Mouse (Mus musculus) limb, embryonic 13.5 days (tissue): ENCODE results near the gene Prox2. TPM values are rescaled to one million over a fixed set of nuclear protein-coding genes. Genes with fewer than 3 reads are reported as not detected.
A peak's percentile ranks its signal among the peaks of the same experiment; 100 is the strongest.
"Not testable (repeated sequence)": the region's sequence is repeated elsewhere in the genome, so short reads cannot be mapped to it uniquely, and the experiment has no call there.

Source experiments
- ATAC-seq: fragments of 200-750 bp; cut with Nextera tagmentation; 2 replicates; pipeline ENCODE4 v1.8.0; 2017; ENCODE audit warnings: low read depth, moderate number of reproducible peaks, moderate TSS enrichment; ENCODE audit not compliant: low FRiP score
- H3K27ac ChIP-seq: fragments of 300-500 bp; sonication (generic); 2 replicates; pipeline ENCODE4 v1.5.1; 2015; ENCODE audit warnings: inconsistent platforms, mild to moderate bottlenecking, moderate library complexity
- H3K27me3 ChIP-seq: fragments of 300-500 bp; sonication (generic); 2 replicates; pipeline ENCODE4 v1.6.1; 2015; ENCODE audit warnings: mild to moderate bottlenecking, inconsistent platforms
- H3K36me3 ChIP-seq: fragments of 300-500 bp; sonication (generic); 2 replicates; pipeline ENCODE4 v1.6.1; 2015; ENCODE audit warnings: inconsistent platforms, mild to moderate bottlenecking, moderate library complexity
- H3K4me1 ChIP-seq: fragments of 300-500 bp; sonication (generic); 2 replicates; pipeline ENCODE4 v1.6.1; 2015; ENCODE audit warnings: inconsistent platforms
- H3K4me2 ChIP-seq: fragments of 300-500 bp; sonication (generic); replicated peaks from 2 replicates; pipeline ENCODE4 v1.6.1; 2015; ENCODE audit warnings: inconsistent platforms, mild to moderate bottlenecking, moderate library complexity
- H3K4me3 ChIP-seq: fragments of 300-500 bp; sonication (generic); 2 replicates; pipeline ENCODE4 v1.5.1; 2015; ENCODE audit warnings: moderate library complexity, mild to moderate bottlenecking, inconsistent platforms
- H3K9ac ChIP-seq: fragments of 300-500 bp; sonication (generic); 2 replicates; pipeline ENCODE4 v1.6.1; 2015; ENCODE audit warnings: mild to moderate bottlenecking, inconsistent platforms
- H3K9me3 ChIP-seq: fragments of 300-500 bp; sonication (generic); 2 replicates; pipeline ENCODE4 v1.6.1; 2016; ENCODE audit warnings: inconsistent platforms
- WGBS: fragments of 180-500 bp; shearing (Covaris S2); methylation state at CpG from one replicate; pipeline ENCODE4 v1.1.7; 2015; 5-methylcytosine and 5-hydroxymethylcytosine counted together
- polyA plus RNA-seq: library from polyadenylated mRNA; unstranded; fragments of >200 nt; fragmentation: Nextera tagmentation; extraction: Ambion mirVana; gene quantifications from 2 replicates; pipeline ENCODE4 v1.2.1, GENCODE M21; 2015

Gene Prox2
- polyA plus RNA-seq, 1 experiment from 2014 or later: 3.6 TPM

GRCm38 (mm10) chr12:85144821-85145220 is 34.3 kb upstream of the Prox2 start:
- no peak for ATAC-seq
- Histone ChIP-seq H3K27ac (no peak overlapping the region; the same call in 1 of the 2 replicates), H3K4me3 (no peak overlapping the region)

GRCm38 (mm10) chr12:85144276-85144675 is 33.7 kb upstream of the Prox2 start:
- not testable (repeated sequence) for H3K27ac ChIP-seq, H3K36me3 ChIP-seq, H3K9ac ChIP-seq, ATAC-seq, H3K4me3 ChIP-seq, H3K9me3 ChIP-seq, H3K4me2 ChIP-seq
- peaks cover 14% of the 10 kb centered on the region for H3K4me1 ChIP-seq
- H3K27me3 ChIP-seq: peaks cover 19% of the 10 kb centered on the region
- WGBS: 59% methylated on average over 2 of the region's 2 CpGs

More at GRCm38 (mm10) chr12:85144821-85145220, 34.3 kb upstream of the Prox2 start:
- Histone ChIP-seq H3K9me3 (no peaks in the 10 kb centered on the region), H3K27me3 (peaks cover 22% of the 10 kb centered on the region), H3K9ac (no peak overlapping the region), H3K4me1 (peaks cover 14% of the 10 kb centered on the region), H3K36me3 (no peaks in the 10 kb centered on the region), H3K4me2 (no peak overlapping the region)
- WGBS: 88% methylated on average over 4 of the region's 4 CpGs

- ATAC-seq: peak; percentile 66
- 0 out of 2 replicates have a peak overlapping the region, but pooled peaks have one; percentile 22 for H3K27ac ChIP-seq
- H3K9ac ChIP-seq: no peak overlapping the region
- H3K4me2 ChIP-seq: no peak overlapping the region
- no peaks in the 10 kb centered on the region for H3K36me3 ChIP-seq
- peaks cover 17% of the 10 kb centered on the region for H3K27me3 ChIP-seq
- H3K9me3 ChIP-seq: no peaks in the 10 kb centered on the region
- H3K4me1 ChIP-seq: peaks cover 14% of the 10 kb centered on the region
- 16% methylated on average over 4 of the region's 4 CpGs for WGBS
- H3K4me3 ChIP-seq: no peak overlapping the region
Observed at GRCm38 (mm10) chr12:85142803-85143202, 32.2 kb upstream of the Prox2 start.

- peaks cover 7% of the 10 kb centered on the region for H3K4me1 ChIP-seq
- H3K27me3 ChIP-seq: peaks cover 17% of the 10 kb centered on the region
- no peak for ATAC-seq
- H3K9ac ChIP-seq: no peak overlapping the region
- H3K36me3 ChIP-seq: no peaks in the 10 kb centered on the region
- 78% methylated on average over 6 of the region's 6 CpGs for WGBS
- H3K9me3 ChIP-seq: no peaks in the 10 kb centered on the region
- H3K27ac ChIP-seq: no peak overlapping the region
- no peak overlapping the region for H3K4me2 ChIP-seq
- H3K4me3 ChIP-seq: no peak overlapping the region
Observed at GRCm38 (mm10) chr12:85141096-85141495, 30.5 kb upstream of the Prox2 start.

GRCm38 (mm10) chr12:85140036-85140701 is 29.6 kb upstream of the Prox2 start:
- H3K4me2 ChIP-seq: 0 out of 2 replicates have a peak overlapping the region, but pooled peaks have one; percentile 14
- H3K36me3 ChIP-seq: peaks cover 6% of the 10 kb centered on the region
- no peak overlapping the region for H3K4me3 ChIP-seq
- no peak overlapping the region for H3K27ac ChIP-seq
- peaks cover 17% of the 10 kb centered on the region for H3K27me3 ChIP-seq
- H3K4me1 ChIP-seq: no peaks in the 10 kb centered on the region
- 42% methylated on average over 18 of the region's 18 CpGs for WGBS
- no peaks in the 10 kb centered on the region for H3K9me3 ChIP-seq
- no peak overlapping the region for H3K9ac ChIP-seq
- ATAC-seq: no peak

- Histone ChIP-seq H3K4me2 (no peak overlapping the region), H3K9ac (no peak overlapping the region), H3K27me3 (peaks cover 17% of the 10 kb centered on the region), H3K4me3 (no peak overlapping the region), H3K36me3 (peaks cover 37% of the 10 kb centered on the region), H3K9me3 (no peaks in the 10 kb centered on the region), H3K27ac (no peak overlapping the region), H3K4me1 (no peaks in the 10 kb centered on the region)
- no peak for ATAC-seq
- WGBS: 88% methylated on average over 4 of the region's 4 CpGs
Observed at GRCm38 (mm10) chr12:85136627-85137026, 26.1 kb upstream of the Prox2 start.

GRCm38 (mm10) chr12:85135513-85136470 is 25.2 kb upstream of the Prox2 start:
- no peaks in the 10 kb centered on the region for H3K4me1 ChIP-seq
- peaks cover 16% of the 10 kb centered on the region for H3K27me3 ChIP-seq
- WGBS: 76% methylated on average over 19 of the region's 19 CpGs
- peaks cover 44% of the 10 kb centered on the region for H3K36me3 ChIP-seq
- no peaks in the 10 kb centered on the region for H3K9me3 ChIP-seq
- H3K4me2 ChIP-seq: no peak overlapping the region
- H3K4me3 ChIP-seq: no peak overlapping the region
- H3K9ac ChIP-seq: no peak overlapping the region
- peak; percentile 29; the same call in 1 of the 2 replicates for ATAC-seq
- H3K27ac ChIP-seq: no peak overlapping the region; the same call in 1 of the 2 replicates

- Histone ChIP-seq H3K9ac (no peak overlapping the region), H3K4me2 (no peak overlapping the region), H3K36me3 (peaks cover 60% of the 10 kb centered on the region), H3K9me3 (no peaks in the 10 kb centered on the region), H3K4me1 (no peaks in the 10 kb centered on the region), H3K27ac (no peak overlapping the region), H3K27me3 (peaks cover 4% of the 10 kb centered on the region; the same call in 1 of the 2 replicates), H3K4me3 (no peak overlapping the region)
- 84% methylated on average over 8 of the region's 8 CpGs for WGBS
- no peak for ATAC-seq
Observed at GRCm38 (mm10) chr12:85134043-85134794, 23.7 kb upstream of the Prox2 start.

GRCm38 (mm10) chr12:85131361-85131760 is 20.8 kb upstream of the Prox2 start:
- Histone ChIP-seq H3K27ac (no peak overlapping the region), H3K9ac (no peak overlapping the region), H3K4me1 (no peaks in the 10 kb centered on the region), H3K4me3 (no peak overlapping the region), H3K36me3 (peaks cover 87% of the 10 kb centered on the region), H3K27me3 (no peaks in the 10 kb centered on the region), H3K9me3 (no peaks in the 10 kb centered on the region), H3K4me2 (no peak overlapping the region)
- no peak for ATAC-seq
- WGBS: 93% methylated on average over 6 of the region's 6 CpGs

GRCm38 (mm10) chr12:85129426-85129978 is 18.9 kb upstream of the Prox2 start:
- no peak overlapping the region for H3K27ac ChIP-seq
- H3K4me3 ChIP-seq: no peak overlapping the region
- H3K4me2 ChIP-seq: no peak overlapping the region
- H3K4me1 ChIP-seq: no peaks in the 10 kb centered on the region
- H3K9ac ChIP-seq: no peak overlapping the region
- no peak for ATAC-seq
- no peaks in the 10 kb centered on the region for H3K9me3 ChIP-seq
- no peaks in the 10 kb centered on the region for H3K27me3 ChIP-seq
- 95% methylated on average over 9 of the region's 9 CpGs for WGBS
- H3K36me3 ChIP-seq: peaks cover 91% of the 10 kb centered on the region

GRCm38 (mm10) chr12:85126986-85127603 is 16.5 kb upstream of the Prox2 start:
- Histone ChIP-seq H3K9ac (no peak overlapping the region), H3K4me3 (no peak overlapping the region), H3K27ac (no peak overlapping the region), H3K4me2 (no peak overlapping the region), H3K9me3 (no peaks in the 10 kb centered on the region), H3K36me3 (peaks cover 91% of the 10 kb centered on the region), H3K27me3 (no peaks in the 10 kb centered on the region), H3K4me1 (no peaks in the 10 kb centered on the region)
- ATAC-seq: no peak
- 89% methylated on average over 8 of the region's 8 CpGs for WGBS
